Mouse (Mus musculus) heart, embryonic 13.5 days (tissue): ENCODE data around the gene Svs6. TPM values are rescaled to one million over a fixed set of nuclear protein-coding genes. Genes with fewer than 3 reads are reported as not detected.

Experiments
- ATAC-seq: fragments of 200-750 bp; cut with Nextera tagmentation; 2 replicates; pipeline ENCODE4 v1.8.0; 2017; ENCODE audit warnings: moderate TSS enrichment; ENCODE audit not compliant: insufficient number of reproducible peaks, low FRiP score, low TSS enrichment; ENCODE audit errors: extremely low read depth
- H3K27ac ChIP-seq: fragments of 300-500 bp; sonication (generic); replicated peaks from 2 replicates; pipeline ENCODE4 v1.5.1; 2015; ENCODE audit warnings: moderate library complexity, mild to moderate bottlenecking, inconsistent platforms
- H3K27me3 ChIP-seq: fragments of 300-500 bp; sonication (generic); replicated peaks from 2 replicates; pipeline ENCODE4 v1.6.1; 2015; ENCODE audit warnings: mild to moderate bottlenecking, inconsistent platforms
- H3K36me3 ChIP-seq: fragments of 300-500 bp; sonication (generic); 2 replicates; pipeline ENCODE4 v1.6.1; 2015; ENCODE audit warnings: mild to moderate bottlenecking, inconsistent platforms
- H3K4me1 ChIP-seq: fragments of 300-500 bp; sonication (generic); 2 replicates; pipeline ENCODE4 v1.6.1; 2015; ENCODE audit warnings: inconsistent platforms
- H3K4me2 ChIP-seq: fragments of 300-500 bp; sonication (generic); 2 replicates; pipeline ENCODE4 v1.6.1; 2015; ENCODE audit warnings: inconsistent platforms, mild to moderate bottlenecking, moderate library complexity
- H3K4me3 ChIP-seq: fragments of 300-500 bp; sonication (generic); 2 replicates; pipeline ENCODE4 v1.5.1; 2015; ENCODE audit warnings: moderate library complexity, mild to moderate bottlenecking, inconsistent platforms
- H3K9ac ChIP-seq: fragments of 300-500 bp; sonication (generic); 2 replicates; pipeline ENCODE4 v1.6.1; 2015; ENCODE audit warnings: inconsistent platforms, mild to moderate bottlenecking, moderate library complexity
- H3K9me3 ChIP-seq: fragments of 300-500 bp; sonication (generic); 2 replicates; pipeline ENCODE4 v1.6.1; 2016; ENCODE audit warnings: inconsistent platforms
- WGBS: fragments of 180-500 bp; shearing (Covaris S2); methylation state at CpG from one replicate; pipeline ENCODE4 v1.1.7; 2015; ENCODE audit warnings: mixed read lengths; 5-methylcytosine and 5-hydroxymethylcytosine counted together
- microRNA-seq: library from miRNA; unstranded; fragments of <30 nt; microRNA quantifications from one replicate; pipeline ENCODE4, GENCODE M21; 2016
- polyA plus RNA-seq: library from polyadenylated mRNA; unstranded; fragments of >200 nt; fragmentation: Nextera tagmentation; extraction: Ambion mirVana; gene quantifications from 2 replicates; pipeline ENCODE4 v1.2.1, GENCODE M21; 2015

Gene Svs6
- polyA plus RNA-seq, 1 experiment from 2014 or later, result not detected

GRCm38 (mm10) chr2:164356177-164356967 lies 39.8 kb downstream of the Svs6 start:
- 71% methylated on average over 11 of the region's 11 CpGs for WGBS

GRCm38 (mm10) chr2:164358373-164358772 lies 41.8 kb downstream of the Svs6 start:
- Histone ChIP-seq H3K4me2 (no peak overlapping the region), H3K9me3 (no peaks in the 10 kb centered on the region), H3K4me1 (no peaks in the 10 kb centered on the region; the same call in 1 of the 2 replicates), H3K27me3 (peaks cover 38% of the 10 kb centered on the region), H3K36me3 (no peaks in the 10 kb centered on the region), H3K27ac (no peak overlapping the region), H3K9ac (no peak overlapping the region), H3K4me3 (no peak overlapping the region)
- WGBS, result 75% methylated on average over 3 of the region's 3 CpGs
- no peak for ATAC-seq

More at GRCm38 (mm10) chr2:164356177-164356967, 39.8 kb downstream of the Svs6 start:
- Histone ChIP-seq H3K4me1 (no peaks in the 10 kb centered on the region; the same call in 1 of the 2 replicates), H3K4me3 (no peak overlapping the region), H3K27me3 (peaks cover 28% of the 10 kb centered on the region), H3K36me3 (no peaks in the 10 kb centered on the region), H3K9me3 (no peaks in the 10 kb centered on the region), H3K4me2 (no peak overlapping the region), H3K9ac (no peak overlapping the region), H3K27ac (no peak overlapping the region)
- no peak for ATAC-seq

- 78% methylated on average over 5 of the region's 5 CpGs for WGBS
- Histone ChIP-seq H3K4me3 (no peak overlapping the region), H3K27ac (no peak overlapping the region), H3K9ac (no peak overlapping the region), H3K27me3 (peaks cover 37% of the 10 kb centered on the region), H3K4me1 (no peaks in the 10 kb centered on the region; the same call in 1 of the 2 replicates), H3K4me2 (no peak overlapping the region), H3K36me3 (no peaks in the 10 kb centered on the region), H3K9me3 (no peaks in the 10 kb centered on the region)
- ATAC-seq, result no peak
Observed at GRCm38 (mm10) chr2:164359031-164359430, 42.5 kb downstream of the Svs6 start.

- no peak overlapping the region for H3K9ac ChIP-seq
- H3K36me3 ChIP-seq, result no peaks in the 10 kb centered on the region
- H3K27ac ChIP-seq, result no peak overlapping the region
- no peaks in the 10 kb centered on the region for H3K9me3 ChIP-seq
- no peaks in the 10 kb centered on the region; the same call in 1 of the 2 replicates for H3K4me1 ChIP-seq
- no peak for ATAC-seq
- H3K4me2 ChIP-seq, result no peak overlapping the region
- H3K4me3 ChIP-seq, result no peak overlapping the region
- 62% methylated on average over 5 of the region's 5 CpGs for WGBS
- H3K27me3 ChIP-seq, result peaks cover 33% of the 10 kb centered on the region
Observed at GRCm38 (mm10) chr2:164359668-164360067, 43.1 kb downstream of the Svs6 start.

GRCm38 (mm10) chr2:164360974-164361657 lies 44.6 kb downstream of the Svs6 start:
- Histone ChIP-seq H3K4me1 (no peaks in the 10 kb centered on the region; the same call in 1 of the 2 replicates), H3K36me3 (no peaks in the 10 kb centered on the region), H3K4me3 (no peak overlapping the region), H3K27me3 (peaks cover 20% of the 10 kb centered on the region), H3K4me2 (peak overlapping the region; percentile 7; the same call in 1 of the 2 replicates), H3K9ac (no peak overlapping the region), H3K27ac (no peak overlapping the region), H3K9me3 (no peaks in the 10 kb centered on the region)
- no peak for ATAC-seq
- 26% methylated on average over 13 of the region's 13 CpGs for WGBS

GRCm38 (mm10) chr2:164366947-164367346 lies 50.4 kb downstream of the Svs6 start:
- Histone ChIP-seq H3K27ac (no peak overlapping the region), H3K4me2 (no peak overlapping the region), H3K4me3 (no peak overlapping the region), H3K9ac (no peak overlapping the region), H3K4me1 (no peaks in the 10 kb centered on the region), H3K36me3 (no peaks in the 10 kb centered on the region), H3K27me3 (peaks cover 10% of the 10 kb centered on the region), H3K9me3 (no peaks in the 10 kb centered on the region)
- no peak for ATAC-seq
- 38% methylated on average over 3 of the region's 3 CpGs for WGBS

Small RNA genes within 50 kb of the gene (microRNA-seq; reads per million reads assigned to microRNA genes)
- not detected for gene Mir7678

Other genes starting within 250 kb of the Svs6 start
- gene Stk4, start 246.4 kb upstream of the Svs6 start, polyA plus RNA-seq, result 14.0 and 14.2 TPM in 2 replicates
- gene Tomm34, start 245.6 kb upstream of the Svs6 start, polyA plus RNA-seq, result 52.7 and 53.9 TPM in 2 replicates
- gene Kcns1, start 145.6 kb upstream of the Svs6 start, polyA plus RNA-seq, result 0.21 and 0.29 TPM in 2 replicates
- not detected in 2 replicates for gene Wfdc5, start 134.0 kb upstream of the Svs6 start, polyA plus RNA-seq
- not detected in 2 replicates for gene Wfdc12, start 126.1 kb upstream of the Svs6 start, polyA plus RNA-seq
- gene Wfdc15a, start 116.6 kb upstream of the Svs6 start, polyA plus RNA-seq, result not detected in 2 replicates
- gene Wfdc15b, start 95.1 kb upstream of the Svs6 start, polyA plus RNA-seq, result 0.33 TPM in 1 of 2 replicates, not detected in the other
- gene Svs2, start 78.3 kb upstream of the Svs6 start, polyA plus RNA-seq, result not detected in 2 replicates
- not detected in 2 replicates for gene Svs3b, start 60.1 kb upstream of the Svs6 start, polyA plus RNA-seq
- gene Svs4, start 38.3 kb upstream of the Svs6 start, polyA plus RNA-seq, result not detected in 2 replicates
- not detected in 2 replicates for gene Svs3a, start 27.5 kb upstream of the Svs6 start, polyA plus RNA-seq
- gene Svs5, start 16.0 kb downstream of the Svs6 start, polyA plus RNA-seq, result not detected in 2 replicates
- gene Slpi, start 72.3 kb downstream of the Svs6 start, polyA plus RNA-seq, result 0.90 and 1.8 TPM in 2 replicates
- 0.21 and 0.23 TPM in 2 replicates for gene Rbpjl, start 86.4 kb downstream of the Svs6 start, polyA plus RNA-seq
- gene Matn4, start 88.4 kb downstream of the Svs6 start, polyA plus RNA-seq, result 5.2 and 7.7 TPM in 2 replicates
- 36.6 and 46.5 TPM in 2 replicates for gene Sdc4, start 127.1 kb downstream of the Svs6 start, polyA plus RNA-seq
- gene Sys1, start 140.2 kb downstream of the Svs6 start, polyA plus RNA-seq, result 37.2 and 43.0 TPM in 2 replicates
- gene Gm20458, start 144.2 kb downstream of the Svs6 start, polyA plus RNA-seq, result 8.7 and 11.7 TPM in 2 replicates
- gene Trp53tg5, start 157.0 kb downstream of the Svs6 start, polyA plus RNA-seq, result not detected in 2 replicates
- gene Dbndd2, start 169.4 kb downstream of the Svs6 start, polyA plus RNA-seq, result 8.9 and 17.9 TPM in 2 replicates
- gene Pigt, start 180.8 kb downstream of the Svs6 start, polyA plus RNA-seq, result 53.0 and 54.5 TPM in 2 replicates
- gene Wfdc2, start 245.7 kb downstream of the Svs6 start, polyA plus RNA-seq, result 11.1 and 12.7 TPM in 2 replicates